Mouse (Mus musculus): ENCODE data around the gene Dok3. TPM values are rescaled to one million over a fixed set of nuclear protein-coding genes. Genes with fewer than 3 reads are reported as not detected.

Dok3 gene
- polyA plus RNA-seq, 1 experiment: 39.8 TPM

GRCm38 (mm10) chr13:55525733-55526553 lies 3.2 kb downstream of the Dok3 start:
- Histone ChIP-seq H3K4me3 (replicated peaks; ENCODE audit: extremely low read depth, low read depth, low read length) (no peak overlapping the region), H3K4me1 (ENCODE audit: control insufficient read depth, insufficient read depth, low read length) (no peaks in the 10 kb centered on the region)
- TF ChIP-seq CTCF (IDR thresholded peaks at IDR 0.05; ENCODE audit: insufficient read depth, low read length): no peak
- no peak for DNase-seq
- 66% methylated on average over 16 of the region's 16 CpGs for WGBS

- TF ChIP-seq POLR2A (IDR thresholded peaks at IDR 0.05; ENCODE audit: borderline replicate concordance, extremely low read depth, low read depth, low read length) (no peak), CTCF (IDR thresholded peaks at IDR 0.05; ENCODE audit: insufficient read depth, low read length) (no peak)
- DNase-seq: no peak
- 86% methylated on average over 23 of the region's 23 CpGs for WGBS
- H3K4me3 ChIP-seq (replicated peaks; ENCODE audit: extremely low read depth, low read depth, low read length): no peak overlapping the region
- H3K4me1 ChIP-seq (ENCODE audit: control insufficient read depth, insufficient read depth, low read length): no peaks in the 10 kb centered on the region
Measured at GRCm38 (mm10) chr13:55523951-55524600, 5.0 kb downstream of the Dok3 start.

GRCm38 (mm10) chr13:55523278-55523677 lies 5.8 kb downstream of the Dok3 start:
- no peak for TF ChIP-seq POLR2A (IDR thresholded peaks at IDR 0.05; ENCODE audit: borderline replicate concordance, extremely low read depth, low read depth, low read length)
- no peak for TF ChIP-seq CTCF (IDR thresholded peaks at IDR 0.05; ENCODE audit: insufficient read depth, low read length)
- DNase-seq: no peak
- WGBS: 64% methylated on average over 17 of the region's 17 CpGs
- H3K4me3 ChIP-seq (replicated peaks; ENCODE audit: extremely low read depth, low read depth, low read length): no peak overlapping the region
- no peaks in the 10 kb centered on the region for H3K4me1 ChIP-seq (ENCODE audit: control insufficient read depth, insufficient read depth, low read length)

GRCm38 (mm10) chr13:55522730-55523129 lies 6.4 kb downstream of the Dok3 start:
- WGBS: 58% methylated on average over 8 of the region's 8 CpGs
- no peak overlapping the region for H3K4me3 ChIP-seq (replicated peaks; ENCODE audit: extremely low read depth, low read depth, low read length)
- TF ChIP-seq CTCF (IDR thresholded peaks at IDR 0.05; ENCODE audit: insufficient read depth, low read length): no peak
- no peak for TF ChIP-seq POLR2A (IDR thresholded peaks at IDR 0.05; ENCODE audit: borderline replicate concordance, extremely low read depth, low read depth, low read length)
- no peak for DNase-seq
- H3K4me1 ChIP-seq (ENCODE audit: control insufficient read depth, insufficient read depth, low read length): no peaks in the 10 kb centered on the region

GRCm38 (mm10) chr13:55519606-55520005 lies 9.5 kb downstream of the Dok3 start:
- 59% methylated on average over 4 of the region's 4 CpGs for WGBS

GRCm38 (mm10) chr13:55516955-55517354 lies 12.1 kb downstream of the Dok3 start:
- TF ChIP-seq CTCF (IDR thresholded peaks at IDR 0.05; ENCODE audit: insufficient read depth, low read length) (peak; percentile 95), POLR2A (IDR thresholded peaks at IDR 0.05; ENCODE audit: borderline replicate concordance, extremely low read depth, low read depth, low read length) (no peak)
- Histone ChIP-seq H3K4me1 (ENCODE audit: control insufficient read depth, insufficient read depth, low read length) (peaks cover 4% of the 10 kb centered on the region; the same call in 1 of the 2 replicates), H3K4me3 (replicated peaks; ENCODE audit: extremely low read depth, low read depth, low read length) (no peak overlapping the region)
- peak; percentile 88 for DNase-seq
- 5% methylated on average over 5 of the region's 5 CpGs for WGBS

More at GRCm38 (mm10) chr13:55519606-55520005, 9.5 kb downstream of the Dok3 start:
- H3K4me3 ChIP-seq (replicated peaks; ENCODE audit: extremely low read depth, low read depth, low read length): no peak overlapping the region
- DNase-seq: no peak
- no peak for TF ChIP-seq CTCF (IDR thresholded peaks at IDR 0.05; ENCODE audit: insufficient read depth, low read length)
- no peak for TF ChIP-seq POLR2A (IDR thresholded peaks at IDR 0.05; ENCODE audit: borderline replicate concordance, extremely low read depth, low read depth, low read length)
- H3K4me1 ChIP-seq (ENCODE audit: control insufficient read depth, insufficient read depth, low read length): no peaks in the 10 kb centered on the region

GRCm38 (mm10) chr13:55513828-55514227 lies 15.3 kb downstream of the Dok3 start:
- DNase-seq: no peak
- peaks cover 13% of the 10 kb centered on the region for H3K4me1 ChIP-seq (ENCODE audit: control insufficient read depth, insufficient read depth, low read length)
- TF ChIP-seq POLR2A (IDR thresholded peaks at IDR 0.05; ENCODE audit: borderline replicate concordance, extremely low read depth, low read depth, low read length): no peak
- H3K4me3 ChIP-seq (replicated peaks; ENCODE audit: extremely low read depth, low read depth, low read length): no peak overlapping the region
- 38% methylated on average over 9 of the region's 9 CpGs for WGBS

GRCm38 (mm10) chr13:55513111-55513748 lies 15.9 kb downstream of the Dok3 start, which contains the start of gene Pdlim7:
Gene Pdlim7, minus strand, starts transcription at chr13:55513676.
- TF ChIP-seq POLR2A (IDR thresholded peaks at IDR 0.05; ENCODE audit: borderline replicate concordance, extremely low read depth, low read depth, low read length): peak; percentile 97
- TF ChIP-seq CTCF (IDR thresholded peaks at IDR 0.05; ENCODE audit: insufficient read depth, low read length): peak; percentile 74
- DNase-seq: peak; percentile 94
- Histone ChIP-seq H3K4me1 (ENCODE audit: control insufficient read depth, insufficient read depth, low read length) (peaks cover 13% of the 10 kb centered on the region), H3K4me3 (replicated peaks; ENCODE audit: extremely low read depth, low read depth, low read length) (peak within 1 kb of the TSS; percentile 94)
- under 1% methylated on average over 55 of the region's 55 CpGs for WGBS

- WGBS: 3% methylated on average over 25 of the region's 25 CpGs
- TF ChIP-seq CTCF (IDR thresholded peaks at IDR 0.05; ENCODE audit: insufficient read depth, low read length) (no peak), POLR2A (IDR thresholded peaks at IDR 0.05; ENCODE audit: borderline replicate concordance, extremely low read depth, low read depth, low read length) (no peak)
- DNase-seq: peak; percentile 41
- H3K4me1 ChIP-seq (ENCODE audit: control insufficient read depth, insufficient read depth, low read length): peaks cover 13% of the 10 kb centered on the region
- H3K4me3 ChIP-seq (replicated peaks; ENCODE audit: extremely low read depth, low read depth, low read length): peak overlapping the region; percentile 94
Measured at GRCm38 (mm10) chr13:55512379-55513031, 16.6 kb downstream of the Dok3 start.

Data from lung, adult 2 months (tissue).